Mouse (Mus musculus) heart, adult 2 months (tissue): ENCODE results near the gene Hs6st1.

Experiments used
- CTCF ChIP-seq: fragments of 200-600 bp; IDR thresholded peaks from 2 replicates; pipeline ENCODE4 v1.8.1; 2022; ENCODE audit warnings: antibody characterized with exemption, mild to moderate bottlenecking, moderate library complexity
- POLR2A ChIP-seq: fragments of 200-500 bp; IDR thresholded peaks from 2 replicates; pipeline ENCODE4 v1.6.1; 2011; ENCODE audit warnings: mild to moderate bottlenecking, low read depth, low read length, control low read depth; ENCODE audit not compliant: insufficient read depth

GRCm38 (mm10) chr1:36082184-36082583 lies 14.0 kb downstream of the Hs6st1 start:
- TF ChIP-seq CTCF (no peak), POLR2A (no peak)
